Mouse (Mus musculus) retina, adult 2 months (tissue): Measurements from ENCODE around the gene Ano8.

ENCODE experiments used
- DNase-seq: peaks from one replicate; pipeline ENCODE4 v3.0.0-alpha.2; 2012; ENCODE audit warnings: low read depth, low spot score

Ano8 gene

DNA sequence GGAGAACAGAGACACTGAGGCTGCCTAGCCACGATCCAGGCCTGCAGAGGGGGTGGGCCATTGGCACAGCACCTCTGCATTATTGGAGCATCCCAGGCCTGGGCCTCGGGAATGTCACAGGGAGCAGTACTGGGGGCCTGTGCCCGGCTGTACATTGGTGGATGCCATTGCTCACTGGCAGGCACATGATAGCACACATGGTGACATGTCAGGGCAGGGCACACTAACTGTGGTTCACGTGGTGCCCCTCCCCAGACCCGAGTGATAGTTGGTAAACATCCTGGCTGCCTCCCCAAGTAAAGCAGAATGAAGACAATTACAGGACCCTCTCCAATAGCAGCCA, 14.9 kb downstream of the Ano8 start:
- DNase-seq: no peak

DNA sequence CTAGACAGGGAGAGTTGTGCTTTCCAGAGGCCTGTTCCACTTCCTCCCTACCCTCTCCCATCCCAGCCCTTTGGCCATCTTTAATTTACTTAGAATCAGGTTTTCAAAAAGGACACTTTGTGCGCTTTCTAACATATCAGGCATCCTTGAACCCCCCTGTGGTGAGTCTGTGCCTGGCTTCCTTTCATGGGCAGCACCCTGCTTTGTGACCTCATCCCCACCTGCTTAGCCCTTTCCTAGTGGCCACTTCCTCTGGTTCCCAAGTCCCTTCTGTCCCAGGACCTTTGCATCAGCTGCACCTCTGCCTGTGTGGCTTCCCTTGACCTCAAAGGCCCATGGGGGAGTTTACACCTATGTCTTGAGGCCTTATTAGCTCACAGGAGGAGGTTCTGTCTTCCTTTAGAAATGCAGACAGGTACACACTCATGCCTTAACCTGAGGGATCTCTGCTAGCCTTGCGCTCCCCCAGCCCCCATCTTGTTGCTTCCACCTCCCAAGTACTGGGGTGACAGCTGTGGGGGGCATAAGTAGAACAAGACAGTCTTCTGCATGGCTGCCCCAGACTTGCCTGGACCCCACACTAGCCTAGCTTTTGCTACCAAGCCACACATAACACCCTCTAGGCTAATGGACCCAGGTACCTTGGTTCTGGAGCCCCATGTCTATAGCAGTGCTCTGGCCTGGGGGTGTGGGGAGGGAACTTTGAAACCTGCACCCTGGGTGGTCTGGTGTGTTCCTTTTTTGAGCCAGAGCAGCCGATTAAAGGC, 15.4 kb downstream of the Ano8 start:
- no peak for DNase-seq

DNA sequence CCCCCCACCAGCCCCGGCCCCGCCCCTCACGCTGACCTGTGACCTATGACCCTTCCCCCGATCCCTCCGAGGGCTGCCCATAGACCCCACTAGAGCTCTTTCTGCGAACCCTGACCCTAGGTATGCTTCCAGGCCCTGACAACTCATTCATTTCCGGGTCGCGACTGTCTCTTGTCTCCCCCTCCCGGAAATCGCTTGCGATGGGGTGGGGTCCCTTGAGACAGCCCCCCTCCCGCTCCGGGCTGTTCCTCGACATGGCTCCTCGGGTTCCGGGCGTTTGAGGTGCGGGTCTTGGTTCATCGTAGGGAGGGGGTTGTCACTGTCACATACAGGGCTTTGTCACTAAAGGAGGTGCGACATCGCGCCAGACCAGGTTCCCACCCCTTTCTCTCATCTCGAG, 16.4 kb downstream of the Ano8 start:
- no peak for DNase-seq

DNA sequence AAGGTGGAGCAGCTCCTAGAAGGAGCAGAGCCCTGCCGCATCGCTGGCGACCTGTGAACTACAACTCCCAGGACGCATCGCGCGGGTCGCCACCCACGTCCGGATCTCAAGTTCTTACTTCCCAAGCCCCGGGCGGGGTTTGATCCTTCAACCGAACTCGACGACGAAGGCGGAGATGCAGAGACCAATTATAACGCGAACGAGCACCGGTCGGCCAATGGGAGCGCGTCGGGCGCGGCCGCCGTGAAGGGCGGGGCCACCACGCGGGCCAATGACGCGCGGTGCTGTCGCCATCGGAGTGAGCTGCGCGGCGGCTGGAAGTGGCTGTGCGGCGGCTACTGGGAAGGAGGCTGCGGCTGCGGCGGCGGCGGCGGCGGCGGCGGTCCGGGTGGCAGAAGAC, 16.8 kb downstream of the Ano8 start, which contains the start of gene Dda1:
Dda1 (plus strand) TSS at position 284 of the 400 bp plus-strand sequence.
- peak; percentile 94 for DNase-seq

DNA sequence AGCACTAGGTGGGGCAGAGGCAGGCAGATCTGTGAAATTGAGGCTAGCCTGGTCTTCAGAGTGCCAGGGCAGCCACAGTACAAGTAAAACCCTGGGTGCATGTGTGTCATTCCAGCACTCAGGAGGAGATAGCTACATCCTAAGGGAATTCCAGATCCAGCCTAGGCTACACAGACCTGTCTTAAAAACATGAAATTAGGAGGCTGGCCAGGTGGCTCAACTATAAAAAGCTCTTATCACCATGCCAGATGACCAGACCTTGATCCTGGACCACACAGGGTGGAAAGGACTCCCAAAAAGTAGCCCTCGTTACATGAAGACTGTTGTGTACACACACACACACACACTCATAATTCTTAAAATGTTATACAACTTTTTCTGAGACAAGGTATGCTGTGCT, 17.8 kb downstream of the Ano8 start:
- no peak for DNase-seq

DNA sequence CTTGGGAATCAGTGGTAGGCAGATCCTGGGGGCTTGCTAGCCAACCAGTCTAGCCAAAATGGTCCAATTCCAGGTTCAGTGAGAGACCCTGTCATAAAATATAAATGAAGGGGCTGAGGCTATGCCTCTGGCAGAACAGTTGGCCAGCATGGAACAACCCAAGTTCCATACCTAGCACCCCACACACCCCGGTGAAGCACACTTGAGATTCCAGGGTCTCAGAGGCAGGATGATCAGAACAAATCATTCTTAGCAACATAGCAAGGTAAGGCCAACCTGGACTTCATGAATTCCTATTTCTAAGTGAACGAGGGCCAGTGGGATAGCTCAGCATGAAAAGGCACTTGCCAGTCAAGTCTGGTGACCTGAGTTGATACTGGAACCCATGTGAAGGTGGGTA, 18.6 kb downstream of the Ano8 start:
- no peak for DNase-seq

DNA sequence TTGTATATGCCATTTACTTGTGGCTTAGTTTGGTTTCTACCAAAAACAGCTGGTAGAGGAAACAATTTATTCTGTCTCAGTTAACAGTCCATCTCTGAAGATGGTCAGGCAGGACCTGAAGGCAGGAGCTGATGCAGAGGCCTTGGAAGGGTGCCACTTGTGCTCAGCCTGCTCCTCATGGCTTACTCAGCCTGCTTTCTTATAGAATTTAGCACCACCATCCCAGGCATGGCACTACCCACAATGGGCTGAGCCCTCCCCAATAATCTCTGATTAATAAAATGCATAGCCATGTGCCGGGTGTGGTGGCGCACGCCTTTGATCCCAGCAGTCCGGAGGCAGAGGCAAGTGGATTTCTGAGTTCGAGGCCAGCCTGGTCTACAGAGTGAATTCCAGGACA, 19.6 kb downstream of the Ano8 start:
- no peak for DNase-seq

DNA sequence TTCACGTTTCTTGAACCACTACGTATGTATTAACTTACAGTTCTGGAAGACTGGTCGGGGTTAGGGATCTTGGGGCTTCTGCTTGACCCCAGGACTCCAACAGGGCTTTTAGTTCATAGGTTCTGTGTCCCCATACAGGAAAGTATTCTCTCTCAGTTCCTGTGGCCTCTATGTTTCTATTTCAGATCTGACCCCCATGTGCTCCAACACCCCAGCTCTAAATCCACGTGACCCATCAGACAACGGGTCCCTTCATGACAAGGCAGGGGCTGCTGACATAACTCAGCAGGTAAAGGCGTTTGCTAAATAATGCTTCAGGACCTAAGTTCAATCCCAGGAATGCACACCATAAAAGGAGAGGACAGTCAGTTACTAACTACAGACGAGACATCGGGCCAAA, 20.0 kb downstream of the Ano8 start:
- DNase-seq: no peak

DNA sequence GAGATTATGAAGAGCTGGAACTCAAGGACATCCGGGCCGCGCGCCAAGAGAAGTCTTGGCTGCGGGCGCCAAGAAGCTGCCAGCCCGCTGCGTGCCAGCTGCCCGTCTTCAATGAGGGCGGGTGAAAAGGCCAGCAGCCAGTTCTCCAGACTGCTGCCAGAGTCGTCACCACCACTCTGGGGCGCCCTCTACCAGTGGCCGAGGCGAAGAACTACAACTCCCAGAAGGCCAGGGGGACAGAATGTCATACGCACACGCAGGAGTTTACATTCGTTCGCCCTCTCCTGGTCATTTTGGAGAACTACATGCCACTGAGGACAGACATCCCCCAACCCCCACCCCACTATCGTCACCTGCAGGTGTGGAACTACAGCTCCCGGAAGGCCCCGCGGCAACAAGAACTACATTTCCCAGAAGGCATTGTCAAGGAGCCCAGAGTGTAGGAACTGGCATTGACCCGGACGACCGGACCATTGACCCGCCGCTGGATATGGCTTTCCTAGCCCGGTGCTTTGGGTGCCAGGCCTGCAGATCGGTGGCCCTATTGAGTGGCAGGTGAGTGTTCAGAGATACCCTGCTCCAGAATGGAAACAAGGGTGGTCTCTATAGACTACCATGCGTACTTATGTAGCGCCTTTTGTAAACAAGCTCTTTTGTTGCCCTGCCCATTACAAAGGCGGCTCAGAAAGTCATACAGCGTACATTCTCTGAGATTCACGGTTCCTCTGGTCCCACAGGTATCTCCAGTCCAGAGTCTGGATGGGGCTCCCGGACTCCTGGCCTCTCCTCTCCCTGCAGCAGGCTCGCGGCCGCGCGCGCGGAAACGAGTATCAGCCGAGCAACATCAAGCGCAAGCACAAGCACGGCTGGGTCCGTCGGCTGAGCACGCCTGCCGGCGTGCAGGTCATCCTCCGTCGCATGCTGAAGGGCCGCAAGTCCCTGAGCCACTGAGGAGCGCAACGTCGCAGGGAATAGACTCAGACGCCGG, 21.0 kb downstream of the Ano8 start, which contains the start of gene Mrpl34:
Mrpl34 (plus strand) TSS at position 447 of the 988 bp plus-strand sequence.
- peak; percentile 100 for DNase-seq

DNA sequence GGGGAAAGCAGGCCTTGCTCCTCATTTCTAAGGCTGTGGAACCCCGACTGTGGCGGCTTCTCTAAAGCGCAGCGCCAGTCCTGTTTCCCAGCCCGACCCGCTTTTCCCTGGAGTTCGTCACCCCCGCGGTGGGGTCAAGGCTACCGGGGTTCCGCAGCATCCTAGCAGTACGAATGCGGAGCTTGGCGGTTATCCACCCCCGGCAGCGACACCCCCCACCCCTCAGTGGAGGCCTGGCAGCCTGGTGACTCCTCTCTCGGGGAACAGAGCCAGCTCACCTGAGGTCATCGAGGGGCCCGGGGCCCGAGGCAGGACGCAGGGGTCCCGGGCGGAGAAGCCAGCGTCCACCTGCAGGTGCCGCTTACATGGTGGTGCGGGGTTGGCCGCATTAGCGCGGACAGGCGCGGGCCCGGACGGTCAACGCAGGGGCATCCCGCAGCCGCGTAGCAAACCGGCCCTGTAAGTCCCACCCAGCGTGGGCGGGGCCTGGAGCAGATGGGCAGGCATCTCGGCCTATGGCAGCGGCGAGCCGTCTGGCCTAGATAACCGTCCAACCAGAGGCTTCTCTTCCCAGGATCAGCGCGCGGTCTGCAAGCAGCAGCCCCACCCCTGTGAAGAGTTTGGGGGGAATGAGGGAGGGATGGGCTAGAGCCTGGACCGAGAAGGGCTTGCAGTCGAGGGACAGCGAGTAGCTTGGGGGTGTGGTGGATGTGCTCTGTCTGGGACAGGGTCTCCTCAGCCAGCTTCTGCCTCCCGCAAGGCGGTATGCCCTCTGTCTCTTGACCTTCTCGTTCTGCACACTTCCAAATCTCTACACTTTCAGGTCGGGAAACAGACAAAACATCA, 22.4 kb downstream of the Ano8 start, which contains the start of gene Abhd8:
Abhd8 (minus strand) TSS at position 468 of the 846 bp plus-strand sequence.
- peak; percentile 94 for DNase-seq

DNA sequence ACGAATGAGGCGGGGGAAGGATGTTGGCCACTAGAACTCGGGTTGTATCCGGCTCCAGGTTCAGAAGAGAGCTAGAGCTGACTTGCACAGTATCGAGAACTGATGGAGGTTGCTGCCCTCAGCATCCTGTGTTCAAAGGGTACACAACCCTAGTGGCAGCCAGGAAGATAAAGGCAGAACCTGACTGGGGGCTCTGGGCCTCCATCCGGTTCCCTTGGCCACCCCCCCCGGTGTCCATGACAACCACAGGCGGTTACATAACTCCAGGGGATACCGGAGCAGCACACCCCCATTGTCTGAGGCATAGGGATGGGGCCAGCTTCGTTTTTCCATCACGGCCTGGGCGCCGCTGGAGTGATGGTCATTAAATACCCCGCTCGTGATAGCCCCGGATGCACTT, 23.0 kb downstream of the Ano8 start:
- DNase-seq: peak; percentile 51

DNA sequence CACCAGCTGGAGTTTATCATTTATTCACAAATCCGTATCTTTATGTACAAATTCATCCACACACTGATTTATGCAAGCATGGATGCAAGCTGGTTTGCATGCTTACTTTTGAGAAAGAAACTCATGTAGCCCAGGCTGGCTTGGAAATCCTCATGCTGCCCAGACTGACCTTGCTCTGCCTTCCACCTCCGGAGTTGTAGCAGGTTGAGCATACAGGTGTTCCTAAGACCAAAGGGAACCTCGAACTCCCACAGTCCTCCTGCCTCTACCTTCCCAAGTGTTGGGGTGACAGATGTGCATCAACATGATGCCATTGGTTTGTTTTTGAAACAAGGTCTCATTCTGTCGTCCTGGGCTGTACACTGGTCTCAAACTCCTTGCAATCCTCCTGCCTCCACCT, 23.6 kb downstream of the Ano8 start:
- no peak for DNase-seq

DNA sequence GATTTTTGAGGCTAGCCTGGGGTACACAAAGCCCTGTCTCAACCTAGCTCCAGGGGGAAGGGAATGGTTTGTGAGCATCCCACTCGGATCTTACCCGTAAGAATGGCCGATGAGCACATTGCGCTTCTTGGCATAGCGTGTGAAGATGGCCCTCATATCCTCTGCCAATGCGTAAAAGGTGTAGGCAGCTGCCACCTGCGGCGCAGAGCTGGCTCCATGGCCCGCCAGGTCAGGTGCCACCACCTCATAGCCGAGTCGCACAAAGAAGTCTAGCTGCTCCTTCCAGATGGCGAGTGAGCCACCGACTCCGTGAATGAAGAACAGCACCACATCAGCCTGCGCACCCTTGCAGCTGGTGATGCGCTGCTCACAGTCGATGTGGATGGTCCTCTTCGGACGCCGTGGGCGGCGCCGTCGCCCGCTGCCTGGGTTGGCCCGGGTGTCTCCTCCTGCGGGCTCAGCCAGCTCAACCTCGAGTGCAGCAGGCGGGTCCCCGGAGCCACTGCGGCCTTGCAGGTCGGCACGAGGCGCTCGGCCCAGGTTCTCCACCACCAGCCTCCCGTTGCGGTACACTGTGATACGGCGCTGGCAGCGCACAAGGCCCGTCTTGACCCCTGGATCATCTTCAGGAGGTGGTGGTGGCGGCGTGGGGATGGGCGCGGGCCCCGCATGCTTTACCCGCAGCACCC, 24.5 kb downstream of the Ano8 start:
- no peak for DNase-seq

DNA sequence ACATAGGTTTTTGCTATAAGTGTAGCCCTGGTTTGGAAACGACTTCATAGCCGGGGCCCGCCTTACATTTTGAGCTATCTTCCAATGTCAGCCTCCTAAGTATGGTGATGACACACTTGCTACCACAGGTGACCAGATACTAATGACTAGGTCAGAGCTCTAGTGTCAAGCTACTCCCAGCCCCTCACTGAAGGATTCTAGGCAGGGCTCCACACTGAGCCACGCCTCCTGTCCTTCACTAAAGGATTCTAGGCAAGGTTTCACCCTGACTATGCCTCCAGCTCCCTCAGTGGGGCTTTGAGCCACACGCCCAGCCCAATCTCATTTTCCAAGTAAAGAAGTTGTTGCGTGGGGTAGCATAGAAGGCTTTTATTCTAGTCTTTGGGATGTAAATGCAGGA, 25.0 kb downstream of the Ano8 start:
- DNase-seq: no peak

DNA sequence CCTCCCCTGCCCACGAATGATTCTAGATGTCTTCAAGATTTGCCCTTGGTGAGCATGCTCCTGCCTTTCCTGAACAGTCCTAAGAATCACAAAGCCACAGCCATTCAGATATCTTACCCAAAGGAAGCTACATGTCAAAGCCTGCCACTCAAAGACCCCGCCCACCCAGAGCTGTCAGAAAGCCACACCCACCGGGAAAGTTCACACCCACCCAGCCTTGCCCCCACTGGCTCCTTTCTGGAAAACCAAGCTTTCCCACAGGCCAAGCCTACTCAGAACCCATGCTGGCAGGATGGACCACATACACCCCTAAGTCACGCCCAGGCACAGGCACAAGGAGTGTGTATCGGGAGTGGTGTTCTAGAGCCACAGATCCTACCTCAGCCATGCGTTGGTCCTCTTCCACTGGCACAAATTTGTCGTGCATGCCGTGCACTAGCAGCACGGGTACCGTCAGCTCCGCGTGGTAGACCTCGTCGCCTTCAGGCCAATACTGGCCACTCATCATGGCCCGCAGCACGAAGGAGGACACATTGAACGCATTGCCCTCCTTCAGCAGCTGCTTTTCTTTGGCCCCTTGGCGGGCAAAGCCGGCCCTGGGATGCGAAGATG, 28.0 kb downstream of the Ano8 start:
- DNase-seq: no peak

DNA sequence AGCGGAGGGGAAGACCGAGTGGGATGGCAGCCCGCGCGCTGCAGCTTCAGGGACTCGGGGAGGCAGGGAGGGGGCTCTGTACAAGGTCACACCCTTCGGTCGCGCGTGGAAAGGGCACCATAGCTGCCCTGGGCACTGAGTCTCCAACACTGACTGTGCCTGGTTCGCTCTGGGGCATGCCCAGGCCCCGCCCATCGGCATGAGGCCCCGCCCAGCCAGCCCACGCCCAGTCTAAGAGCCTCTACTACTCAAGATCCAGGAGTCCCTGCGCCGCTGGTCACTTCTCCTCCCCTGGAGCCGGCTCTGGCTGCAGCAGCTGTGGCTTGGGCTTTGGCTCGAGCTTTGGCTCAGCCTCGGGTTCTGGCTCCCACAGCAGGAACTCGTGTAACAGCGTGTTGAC, 28.9 kb downstream of the Ano8 start:
- no peak for DNase-seq

DNA sequence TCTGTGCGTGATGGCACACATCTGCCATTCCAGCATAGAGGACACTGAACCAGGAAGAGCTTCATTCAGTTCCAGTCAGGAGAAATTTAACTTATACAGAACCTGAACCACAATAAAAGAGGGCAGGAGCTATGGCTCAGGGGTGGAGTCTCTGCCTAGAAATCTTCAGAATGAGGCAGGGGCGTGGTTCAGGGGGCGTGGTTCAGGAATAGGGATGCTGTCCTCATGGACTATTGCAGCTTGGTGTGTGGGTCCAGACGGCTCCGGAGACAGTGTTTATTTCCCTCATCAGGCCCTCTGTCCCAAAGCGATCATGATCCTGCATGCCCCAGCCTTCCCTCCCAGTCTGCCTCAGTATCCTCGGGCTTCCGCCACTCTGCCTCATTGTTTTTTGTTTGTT, 31.1 kb downstream of the Ano8 start:
- no peak for DNase-seq

DNA sequence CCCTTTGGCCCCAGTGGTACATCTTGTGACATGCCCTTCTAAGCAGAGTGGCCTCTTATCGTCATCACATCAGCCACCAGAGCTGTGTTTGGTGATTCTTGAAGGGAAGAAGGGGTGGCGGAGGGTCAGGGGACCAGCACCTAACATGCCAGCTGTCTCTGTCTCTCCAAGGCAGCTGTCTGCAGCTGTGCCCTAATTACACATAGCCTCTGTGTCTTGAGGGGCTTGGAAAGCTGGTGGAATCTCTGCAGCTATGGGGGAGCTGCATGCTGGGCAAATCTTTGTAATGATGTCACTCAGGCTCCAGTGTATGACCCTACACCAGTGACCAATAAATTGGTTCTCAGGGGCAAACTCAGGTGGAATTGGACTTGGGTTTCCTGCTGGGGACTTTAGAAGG, 33.1 kb downstream of the Ano8 start:
- DNase-seq: no peak

DNA sequence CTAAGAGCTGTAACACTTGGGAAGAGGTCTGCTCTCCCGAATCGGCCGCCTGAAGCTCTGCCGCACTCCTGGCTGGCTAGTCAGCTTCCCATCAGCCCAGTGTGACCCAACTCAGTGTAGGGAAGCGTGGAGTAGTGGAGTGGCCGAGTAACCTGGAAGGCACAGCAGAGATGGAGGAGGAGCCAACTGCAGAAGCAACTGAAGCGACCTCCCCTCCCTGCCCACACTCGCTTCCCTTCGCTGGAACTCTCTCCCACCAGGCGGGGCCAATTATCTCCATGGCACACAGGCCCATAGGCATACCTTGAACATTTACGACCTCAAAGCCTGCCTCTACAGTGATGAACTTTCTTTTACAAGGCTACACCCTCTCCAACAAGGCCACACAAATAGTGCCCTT, 34.0 kb downstream of the Ano8 start:
- no peak for DNase-seq

DNA sequence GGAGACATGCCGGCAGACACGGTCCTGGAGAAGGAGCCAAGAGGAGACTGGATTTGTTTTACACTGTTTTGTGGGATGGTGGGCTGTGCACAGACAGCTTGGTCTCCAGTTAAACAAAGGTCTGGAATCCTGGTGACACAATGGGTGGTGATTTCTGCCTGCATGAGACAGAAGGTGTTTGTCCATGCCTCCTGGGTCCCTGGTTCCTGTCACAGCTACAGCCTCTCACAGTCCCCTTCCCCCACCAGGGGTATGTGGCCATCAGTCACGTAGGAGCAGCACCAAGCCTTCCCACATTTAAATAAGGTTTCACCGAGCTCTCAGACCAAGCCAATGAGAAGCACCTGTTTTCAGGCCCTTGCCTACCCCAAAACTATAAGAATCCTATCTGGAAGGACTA, 34.4 kb downstream of the Ano8 start:
- DNase-seq: no peak

DNA sequence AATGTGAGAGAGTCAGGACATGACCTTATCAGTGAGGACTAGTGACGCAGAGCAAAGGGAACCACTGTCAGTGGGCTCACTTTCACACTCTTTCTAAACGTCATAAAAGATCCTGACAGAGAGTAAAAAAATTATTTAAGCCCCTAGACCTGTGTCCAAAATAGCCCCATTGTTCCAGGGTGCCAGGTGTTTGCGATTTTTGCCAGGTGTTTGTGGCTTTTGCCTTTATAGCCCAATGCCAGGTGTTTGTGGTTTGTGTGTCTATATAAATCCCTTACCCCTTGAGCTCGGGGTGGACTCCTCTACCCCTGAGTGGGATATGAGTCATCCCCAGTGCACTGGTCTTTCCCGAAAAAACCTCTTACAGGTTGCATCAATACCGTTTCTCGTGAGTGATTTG, 40.7 kb downstream of the Ano8 start:
- no peak for DNase-seq
